Mouse (Mus musculus): ENCODE measurements around the gene Fam221a. TPM values are rescaled to one million over a fixed set of nuclear protein-coding genes. Genes with fewer than 3 reads are reported as not detected.

Gene Fam221a
- polyA plus RNA-seq (2015; fragmentation: Nextera tagmentation; extraction: Ambion mirVana): 2.5 and 3.6 TPM in 2 replicates

DNA sequence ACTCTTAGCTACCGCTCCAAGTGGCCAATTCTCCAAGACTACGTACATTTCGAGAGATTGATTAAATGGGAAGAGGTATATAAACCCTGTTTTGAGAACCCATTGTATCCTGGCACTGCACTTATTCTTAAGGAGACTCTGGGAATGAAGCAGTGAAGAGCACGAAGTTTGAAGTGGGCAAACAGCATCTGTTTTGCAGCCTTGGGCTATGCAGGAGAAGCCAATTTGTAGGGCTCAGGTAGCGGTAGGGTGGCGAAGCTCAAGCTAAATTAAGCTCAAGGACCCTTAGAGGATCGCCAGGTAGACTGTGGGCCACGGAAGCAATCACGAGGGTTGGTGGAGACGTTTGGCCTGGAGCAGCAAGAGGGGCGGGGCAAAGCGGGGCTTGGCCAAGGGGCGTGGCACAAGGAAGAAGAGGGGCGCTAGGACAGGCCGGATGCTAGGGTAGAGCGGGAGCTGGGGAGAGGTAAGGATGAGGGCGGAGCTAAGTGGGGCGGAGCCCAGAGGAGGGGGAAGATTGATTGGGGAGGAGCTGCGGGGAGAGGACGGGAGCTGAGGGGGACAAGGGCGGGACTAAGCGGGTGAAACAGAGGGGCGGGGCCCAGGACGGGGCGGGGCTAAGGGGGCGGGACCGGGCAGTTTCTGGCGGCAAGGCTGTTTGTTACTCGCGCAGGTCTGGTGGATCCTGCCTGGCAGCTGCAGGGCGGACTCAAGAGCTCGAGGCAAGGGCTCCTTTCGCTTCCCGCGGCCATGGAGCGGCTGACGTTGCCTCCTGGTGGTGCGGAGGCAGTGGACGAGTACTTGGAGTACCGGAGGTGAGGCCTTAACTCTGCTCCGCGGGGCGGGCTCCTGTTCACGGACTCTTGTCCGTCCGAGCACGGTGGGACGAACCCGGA, at the start of gene Fam221a:
TSS of gene Fam221a (plus strand) at position 581 of the 896 bp plus-strand sequence.
- ATAC-seq (peak; percentile 97), DNase-seq (peak; percentile 96)
- Histone ChIP-seq H3K9ac (replicated peaks) (peak within 1 kb of the TSS; percentile 76), H3K27me3 (ENCODE audit: insufficient read depth, low read length) (no peaks in the 10 kb centered on the region), H3K9me3 (ENCODE audit: low read length) (no peaks in the 10 kb centered on the region), H3K27ac (ENCODE audit: low read depth) (peak within 1 kb of the TSS; percentile 71), H3K36me3 (replicated peaks; ENCODE audit: insufficient read depth, low read length) (no peaks in the 10 kb centered on the region), H3K4me2 (ENCODE audit: low read depth, low read length) (peak within 1 kb of the TSS; percentile 89), H3K4me3 (ENCODE audit: low read depth, low read length) (peak within 1 kb of the TSS; percentile 66), H3K4me1 (ENCODE audit: insufficient read depth) (0 out of 2 replicates have a peak, but pooled peaks cover 6% of the 10 kb centered on the region)
- TF ChIP-seq CTCF (IDR thresholded peaks at IDR 0.05; ENCODE audit: low read depth) (peak; percentile 50), EP300 (IDR thresholded peaks at IDR 0.05; ENCODE audit: low read depth) (no peak; the same call in 1 of the 2 replicates)
- WGBS (ENCODE audit: insufficient replicate concordance): 5% methylated on average over 48 of the region's 49 CpGs

DNA sequence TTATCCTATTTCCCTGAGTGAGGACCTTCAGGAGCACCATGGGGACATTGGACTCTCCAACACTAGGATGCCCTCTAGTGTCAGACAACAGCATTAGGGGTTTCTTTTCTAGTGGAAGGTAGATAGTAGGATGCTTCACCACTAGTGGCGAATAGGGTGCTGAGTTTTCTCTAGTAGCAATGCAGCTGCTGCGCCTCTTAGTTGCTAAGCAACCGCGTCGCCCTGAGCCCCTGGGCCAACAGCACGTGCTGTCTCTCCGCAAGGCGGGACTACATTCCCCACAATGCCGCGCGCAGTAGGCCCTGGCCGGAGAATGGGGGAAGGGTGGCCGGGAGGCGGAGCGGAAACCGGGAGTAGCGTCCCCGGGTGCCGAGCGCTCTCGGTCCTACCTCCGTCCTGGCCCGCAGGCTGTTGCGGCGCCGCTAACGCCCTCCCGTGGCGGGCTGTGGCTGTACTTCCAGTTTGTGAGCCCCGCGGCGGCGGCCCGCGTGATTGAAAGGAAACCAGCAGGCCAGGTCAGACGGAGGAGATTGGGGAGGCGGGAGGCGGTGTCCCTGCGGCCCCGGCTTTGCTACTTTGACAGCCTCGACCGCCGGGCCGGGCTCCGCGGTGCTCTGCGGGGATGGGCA, 48.5 kb upstream of the Fam221a start, which contains the start of gene Ccdc126:
TSS of gene Ccdc126 (plus strand) at position 309 of the 629 bp plus-strand sequence.
- under 1% methylated on average over 47 of the region's 47 CpGs for WGBS (ENCODE audit: insufficient replicate concordance)
- peak; percentile 99 for ATAC-seq

DNA sequence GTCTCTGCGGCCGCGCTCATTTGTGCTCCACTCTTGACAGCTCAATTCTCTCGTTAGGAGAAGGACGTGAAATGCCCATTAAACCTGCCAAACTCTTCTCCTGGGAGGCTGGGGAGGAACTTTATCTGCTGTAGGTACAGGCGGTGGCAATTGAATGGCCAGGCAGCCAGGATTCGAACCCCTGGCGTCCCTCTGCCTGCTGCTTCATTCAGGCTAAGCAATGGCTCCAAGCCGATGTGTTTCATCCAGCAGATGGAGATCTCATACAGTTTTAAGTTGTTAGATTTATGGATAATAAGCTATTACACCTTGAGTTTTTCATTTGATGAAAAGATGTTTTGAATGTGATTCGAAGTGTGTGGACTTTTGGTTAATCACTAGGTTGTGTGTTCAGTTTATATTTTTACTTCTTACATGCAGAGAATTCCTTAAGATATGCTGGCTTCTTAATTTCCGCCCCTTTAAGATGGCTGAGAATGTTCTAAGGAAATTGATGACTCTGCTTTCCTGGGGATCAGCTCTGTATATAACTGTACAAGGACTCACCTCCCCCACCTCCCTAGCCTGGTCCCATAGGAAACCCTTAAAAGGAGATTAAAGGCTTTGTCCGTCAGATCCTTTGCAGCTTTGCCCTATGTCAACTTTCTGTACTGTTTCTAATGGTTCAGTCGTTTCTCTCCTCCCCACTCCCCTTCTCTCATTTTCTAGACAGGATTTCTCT, 47.8 kb upstream of the Fam221a start:
- Histone ChIP-seq H3K4me1 (ENCODE audit: insufficient read depth) (no peaks in the 10 kb centered on the region), H3K9me3 (ENCODE audit: low read length) (no peaks in the 10 kb centered on the region), H3K27ac (ENCODE audit: low read depth) (peak overlapping the region; percentile 81), H3K36me3 (replicated peaks; ENCODE audit: insufficient read depth, low read length) (no peaks in the 10 kb centered on the region), H3K27me3 (ENCODE audit: insufficient read depth, low read length) (no peaks in the 10 kb centered on the region), H3K4me2 (ENCODE audit: low read depth, low read length) (peak overlapping the region; percentile 76), H3K4me3 (ENCODE audit: low read depth, low read length) (peak overlapping the region; percentile 68), H3K9ac (replicated peaks) (peak overlapping the region; percentile 78)
- 18% methylated on average over 13 of the region's 13 CpGs for WGBS (ENCODE audit: insufficient replicate concordance)
- ATAC-seq (peak; percentile 11; the same call in 1 of the 2 replicates), DNase-seq (no peak)
- TF ChIP-seq EP300 (IDR thresholded peaks at IDR 0.05; ENCODE audit: low read depth) (no peak), CTCF (IDR thresholded peaks at IDR 0.05; ENCODE audit: low read depth) (no peak)

More for the DNA sequence above, 48.5 kb upstream of the Fam221a start, which contains the start of gene Ccdc126:
- Histone ChIP-seq H3K4me3 (ENCODE audit: low read depth, low read length) (peak within 1 kb of the TSS; percentile 68), H3K36me3 (replicated peaks; ENCODE audit: insufficient read depth, low read length) (no peaks in the 10 kb centered on the region), H3K9ac (replicated peaks) (peak within 1 kb of the TSS; percentile 78), H3K27ac (ENCODE audit: low read depth) (peak within 1 kb of the TSS; percentile 81), H3K9me3 (ENCODE audit: low read length) (no peaks in the 10 kb centered on the region), H3K4me2 (ENCODE audit: low read depth, low read length) (peak within 1 kb of the TSS; percentile 76), H3K4me1 (ENCODE audit: insufficient read depth) (no peaks in the 10 kb centered on the region), H3K27me3 (ENCODE audit: insufficient read depth, low read length) (no peaks in the 10 kb centered on the region)
- DNase-seq: peak; percentile 97
- TF ChIP-seq CTCF (IDR thresholded peaks at IDR 0.05; ENCODE audit: low read depth) (peak; percentile 71), EP300 (IDR thresholded peaks at IDR 0.05; ENCODE audit: low read depth) (peak; percentile 44; the same call in 1 of the 2 replicates)

DNA sequence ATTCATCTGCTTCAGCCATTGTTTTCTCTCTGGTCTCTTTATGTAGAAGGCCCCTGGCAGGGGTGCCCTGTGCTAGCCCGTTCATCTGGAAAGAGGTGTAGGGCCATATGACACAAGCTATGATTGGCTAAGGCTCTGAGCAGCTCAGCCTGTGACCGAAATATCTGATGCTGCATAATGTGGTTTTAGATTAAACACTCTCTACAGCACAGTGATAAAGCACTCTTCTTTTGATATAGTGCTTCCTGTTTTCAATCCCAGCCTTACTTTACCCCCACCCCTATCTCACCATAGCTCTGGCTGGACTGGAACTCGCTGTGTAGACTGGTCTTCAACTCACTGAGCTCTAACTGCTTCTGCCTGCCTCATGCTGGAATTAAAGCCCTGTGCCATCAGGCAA, 46.2 kb upstream of the Fam221a start:
- TF ChIP-seq CTCF (IDR thresholded peaks at IDR 0.05; ENCODE audit: low read depth) (no peak), EP300 (IDR thresholded peaks at IDR 0.05; ENCODE audit: low read depth) (no peak)
- ATAC-seq (no peak), DNase-seq (no peak)
- WGBS (ENCODE audit: insufficient replicate concordance): 51% methylated on average over 3 of the region's 3 CpGs
- no peaks in the 10 kb centered on the region for H3K9me3 ChIP-seq (ENCODE audit: low read length)
- no peak overlapping the region for H3K9ac ChIP-seq (replicated peaks)
- H3K36me3 ChIP-seq (replicated peaks; ENCODE audit: insufficient read depth, low read length): no peaks in the 10 kb centered on the region
- no peak overlapping the region for H3K4me3 ChIP-seq (ENCODE audit: low read depth, low read length)
- H3K4me2 ChIP-seq (ENCODE audit: low read depth, low read length): no peak overlapping the region
- H3K4me1 ChIP-seq (ENCODE audit: insufficient read depth): no peaks in the 10 kb centered on the region
- no peak overlapping the region for H3K27ac ChIP-seq (ENCODE audit: low read depth)
- H3K27me3 ChIP-seq (ENCODE audit: insufficient read depth, low read length): no peaks in the 10 kb centered on the region

DNA sequence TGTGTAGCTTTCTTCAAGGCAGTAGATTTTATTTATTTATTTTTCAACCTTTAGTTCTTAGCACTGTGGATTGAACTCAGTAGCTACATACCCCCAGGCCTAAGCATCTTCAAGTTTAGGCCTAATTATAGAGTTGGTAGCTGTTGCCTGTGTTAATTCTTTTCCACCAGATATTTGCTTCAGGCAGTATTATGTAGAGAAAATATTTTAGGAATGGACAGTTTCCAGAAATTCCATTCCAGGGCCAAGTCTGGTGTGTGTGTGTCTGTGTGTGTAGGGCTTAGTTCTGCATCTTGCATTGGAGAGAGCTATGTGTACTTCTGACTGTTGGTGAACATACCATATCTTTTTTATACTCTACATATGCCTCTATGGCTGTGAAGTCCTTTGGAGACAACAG, 45.5 kb upstream of the Fam221a start:
- TF ChIP-seq CTCF (IDR thresholded peaks at IDR 0.05; ENCODE audit: low read depth) (no peak), EP300 (IDR thresholded peaks at IDR 0.05; ENCODE audit: low read depth) (no peak)
- no peak overlapping the region for H3K4me3 ChIP-seq (ENCODE audit: low read depth, low read length)
- H3K27me3 ChIP-seq (ENCODE audit: insufficient read depth, low read length): no peaks in the 10 kb centered on the region
- no peak overlapping the region for H3K9ac ChIP-seq (replicated peaks)
- H3K27ac ChIP-seq (ENCODE audit: low read depth): no peak overlapping the region
- no peaks in the 10 kb centered on the region for H3K36me3 ChIP-seq (replicated peaks; ENCODE audit: insufficient read depth, low read length)
- ATAC-seq (no peak), DNase-seq (no peak)
- H3K4me2 ChIP-seq (ENCODE audit: low read depth, low read length): no peak overlapping the region
- no peaks in the 10 kb centered on the region for H3K9me3 ChIP-seq (ENCODE audit: low read length)
- no peaks in the 10 kb centered on the region for H3K4me1 ChIP-seq (ENCODE audit: insufficient read depth)
